Mouse (Mus musculus): ENCODE measurements around the gene Plekhf1. TPM values are rescaled to one million over a fixed set of nuclear protein-coding genes. Genes with fewer than 3 reads are reported as not detected.

Plekhf1 gene
- polyA plus RNA-seq, 1 experiment from 2014 or later = 1.6 TPM

- Histone ChIP-seq H3K4me3 (ENCODE audit: low read depth, low read length) (no peak overlapping the region), H3K4me2 (no peak overlapping the region), H3K9me3 (replicated peaks; ENCODE audit: control insufficient read depth, low read length) (no peaks in the 10 kb centered on the region), H3K27ac (ENCODE audit: low read depth, low read length) (no peak overlapping the region), H3K9ac (ENCODE audit: low read depth, low read length) (no peak overlapping the region), H3K4me1 (ENCODE audit: control insufficient read depth, insufficient read depth, low read length) (peaks cover 7% of the 10 kb centered on the region; the same call in 1 of the 2 replicates), H3K27me3 (ENCODE audit: control insufficient read depth, insufficient read depth, low read length) (no peaks in the 10 kb centered on the region), H3K36me3 (ENCODE audit: control insufficient read depth, insufficient read depth, low read length) (peaks cover 3% of the 10 kb centered on the region; the same call in 1 of the 2 replicates)
- 60% methylated on average over 4 of the region's 4 CpGs for WGBS (ENCODE audit: insufficient replicate concordance)
- ATAC-seq (replicated peaks; ENCODE audit: insufficient number of reproducible peaks, low FRiP score, low TSS enrichment) = no peak
These were observed 40.0 kb downstream of the Plekhf1 start for GRCm38 (mm10) chr7:38187796-38188195.

GRCm38 (mm10) chr7:38186861-38187260 is 41.0 kb downstream of the Plekhf1 start:
- Histone ChIP-seq H3K4me1 (ENCODE audit: control insufficient read depth, insufficient read depth, low read length) (peaks cover 7% of the 10 kb centered on the region; the same call in 1 of the 2 replicates), H3K9me3 (replicated peaks; ENCODE audit: control insufficient read depth, low read length) (no peaks in the 10 kb centered on the region), H3K27ac (ENCODE audit: low read depth, low read length) (no peak overlapping the region), H3K27me3 (ENCODE audit: control insufficient read depth, insufficient read depth, low read length) (no peaks in the 10 kb centered on the region), H3K4me3 (ENCODE audit: low read depth, low read length) (no peak overlapping the region), H3K4me2 (no peak overlapping the region), H3K9ac (ENCODE audit: low read depth, low read length) (no peak overlapping the region), H3K36me3 (ENCODE audit: control insufficient read depth, insufficient read depth, low read length) (peaks cover 3% of the 10 kb centered on the region; the same call in 1 of the 2 replicates)
- WGBS (ENCODE audit: insufficient replicate concordance) = 54% methylated on average over 4 of the region's 4 CpGs
- ATAC-seq (replicated peaks; ENCODE audit: insufficient number of reproducible peaks, low FRiP score, low TSS enrichment) = no peak

- no peaks in the 10 kb centered on the region for H3K27me3 ChIP-seq (ENCODE audit: control insufficient read depth, insufficient read depth, low read length)
- H3K27ac ChIP-seq (ENCODE audit: low read depth, low read length) = no peak overlapping the region
- no peak overlapping the region for H3K4me2 ChIP-seq
- WGBS (ENCODE audit: insufficient replicate concordance) = 88% methylated on average over 6 of the region's 6 CpGs
- H3K9ac ChIP-seq (ENCODE audit: low read depth, low read length) = no peak overlapping the region
- no peaks in the 10 kb centered on the region for H3K36me3 ChIP-seq (ENCODE audit: control insufficient read depth, insufficient read depth, low read length)
- H3K4me1 ChIP-seq (ENCODE audit: control insufficient read depth, insufficient read depth, low read length) = peaks cover 7% of the 10 kb centered on the region; the same call in 1 of the 2 replicates
- H3K9me3 ChIP-seq (replicated peaks; ENCODE audit: control insufficient read depth, low read length) = no peaks in the 10 kb centered on the region
- no peak for ATAC-seq (replicated peaks; ENCODE audit: insufficient number of reproducible peaks, low FRiP score, low TSS enrichment)
- no peak overlapping the region for H3K4me3 ChIP-seq (ENCODE audit: low read depth, low read length)
These were observed 43.0 kb downstream of the Plekhf1 start for GRCm38 (mm10) chr7:38184786-38185185.

- H3K4me2 ChIP-seq = peak overlapping the region; percentile 81
- H3K27me3 ChIP-seq (ENCODE audit: control insufficient read depth, insufficient read depth, low read length) = no peaks in the 10 kb centered on the region
- H3K4me3 ChIP-seq (ENCODE audit: low read depth, low read length) = peak overlapping the region; percentile 75
- WGBS (ENCODE audit: insufficient replicate concordance) = 54% methylated on average over 1 of the region's 1 CpGs
- no peak for ATAC-seq (replicated peaks; ENCODE audit: insufficient number of reproducible peaks, low FRiP score, low TSS enrichment)
- no peaks in the 10 kb centered on the region for H3K36me3 ChIP-seq (ENCODE audit: control insufficient read depth, insufficient read depth, low read length)
- H3K9me3 ChIP-seq (replicated peaks; ENCODE audit: control insufficient read depth, low read length) = no peaks in the 10 kb centered on the region
- H3K4me1 ChIP-seq (ENCODE audit: control insufficient read depth, insufficient read depth, low read length) = peaks cover 7% of the 10 kb centered on the region; the same call in 1 of the 2 replicates
- H3K9ac ChIP-seq (ENCODE audit: low read depth, low read length) = peak overlapping the region; percentile 82
- no peak overlapping the region for H3K27ac ChIP-seq (ENCODE audit: low read depth, low read length)
These were observed 43.4 kb downstream of the Plekhf1 start for GRCm38 (mm10) chr7:38184418-38184745.

- Histone ChIP-seq H3K36me3 (ENCODE audit: control insufficient read depth, insufficient read depth, low read length) (no peaks in the 10 kb centered on the region), H3K27me3 (ENCODE audit: control insufficient read depth, insufficient read depth, low read length) (no peaks in the 10 kb centered on the region), H3K4me1 (ENCODE audit: control insufficient read depth, insufficient read depth, low read length) (peaks cover 7% of the 10 kb centered on the region; the same call in 1 of the 2 replicates), H3K27ac (ENCODE audit: low read depth, low read length) (peak overlapping the region; percentile 77), H3K4me2 (peak overlapping the region; percentile 81), H3K4me3 (ENCODE audit: low read depth, low read length) (peak overlapping the region; percentile 75), H3K9me3 (replicated peaks; ENCODE audit: control insufficient read depth, low read length) (no peaks in the 10 kb centered on the region), H3K9ac (ENCODE audit: low read depth, low read length) (peak overlapping the region; percentile 82)
- WGBS (ENCODE audit: insufficient replicate concordance) = 3% methylated on average over 36 of the region's 36 CpGs
- peak; percentile 82 for ATAC-seq (replicated peaks; ENCODE audit: insufficient number of reproducible peaks, low FRiP score, low TSS enrichment)
These were observed 44.0 kb downstream of the Plekhf1 start for GRCm38 (mm10) chr7:38183709-38184417.

- WGBS (ENCODE audit: insufficient replicate concordance) = 3% methylated on average over 28 of the region's 28 CpGs
- Histone ChIP-seq H3K4me1 (ENCODE audit: control insufficient read depth, insufficient read depth, low read length) (peaks cover 7% of the 10 kb centered on the region; the same call in 1 of the 2 replicates), H3K4me2 (peak within 1 kb of the TSS; percentile 81)
These were observed 44.7 kb downstream of the Plekhf1 start, which contains the start of gene 1600014C10Rik for GRCm38 (mm10) chr7:38182962-38183687. TSS of gene 1600014C10Rik (plus strand) at chr7:38183217.

GRCm38 (mm10) chr7:38182596-38182961 is 45.2 kb downstream of the Plekhf1 start:
- Histone ChIP-seq H3K36me3 (ENCODE audit: control insufficient read depth, insufficient read depth, low read length) (no peaks in the 10 kb centered on the region), H3K27ac (ENCODE audit: low read depth, low read length) (peak overlapping the region; percentile 77), H3K4me3 (ENCODE audit: low read depth, low read length) (peak overlapping the region; percentile 75), H3K9ac (ENCODE audit: low read depth, low read length) (peak overlapping the region; percentile 82), H3K4me1 (ENCODE audit: control insufficient read depth, insufficient read depth, low read length) (peaks cover 7% of the 10 kb centered on the region; the same call in 1 of the 2 replicates), H3K27me3 (ENCODE audit: control insufficient read depth, insufficient read depth, low read length) (no peaks in the 10 kb centered on the region), H3K9me3 (replicated peaks; ENCODE audit: control insufficient read depth, low read length) (no peaks in the 10 kb centered on the region), H3K4me2 (peak overlapping the region; percentile 81)
- ATAC-seq (replicated peaks; ENCODE audit: insufficient number of reproducible peaks, low FRiP score, low TSS enrichment) = no peak
- WGBS (ENCODE audit: insufficient replicate concordance) = 1% methylated on average over 11 of the region's 11 CpGs

More at GRCm38 (mm10) chr7:38182962-38183687, 44.7 kb downstream of the Plekhf1 start, which contains the start of gene 1600014C10Rik:
- Histone ChIP-seq H3K9me3 (replicated peaks; ENCODE audit: control insufficient read depth, low read length) (no peaks in the 10 kb centered on the region), H3K36me3 (ENCODE audit: control insufficient read depth, insufficient read depth, low read length) (no peaks in the 10 kb centered on the region), H3K4me3 (ENCODE audit: low read depth, low read length) (peak within 1 kb of the TSS; percentile 75), H3K27me3 (ENCODE audit: control insufficient read depth, insufficient read depth, low read length) (no peaks in the 10 kb centered on the region), H3K9ac (ENCODE audit: low read depth, low read length) (peak within 1 kb of the TSS; percentile 82), H3K27ac (ENCODE audit: low read depth, low read length) (peak within 1 kb of the TSS; percentile 77)
- ATAC-seq (replicated peaks; ENCODE audit: insufficient number of reproducible peaks, low FRiP score, low TSS enrichment) = peak; percentile 49; the same call in 1 of the 2 replicates

GRCm38 (mm10) chr7:38181366-38181765 is 46.5 kb downstream of the Plekhf1 start:
- Histone ChIP-seq H3K4me1 (ENCODE audit: control insufficient read depth, insufficient read depth, low read length) (peaks cover 7% of the 10 kb centered on the region; the same call in 1 of the 2 replicates), H3K27ac (ENCODE audit: low read depth, low read length) (no peak overlapping the region), H3K27me3 (ENCODE audit: control insufficient read depth, insufficient read depth, low read length) (no peaks in the 10 kb centered on the region), H3K9ac (ENCODE audit: low read depth, low read length) (no peak overlapping the region), H3K9me3 (replicated peaks; ENCODE audit: control insufficient read depth, low read length) (no peaks in the 10 kb centered on the region), H3K4me2 (no peak overlapping the region), H3K36me3 (ENCODE audit: control insufficient read depth, insufficient read depth, low read length) (no peaks in the 10 kb centered on the region), H3K4me3 (ENCODE audit: low read depth, low read length) (no peak overlapping the region)
- no peak for ATAC-seq (replicated peaks; ENCODE audit: insufficient number of reproducible peaks, low FRiP score, low TSS enrichment)
- WGBS (ENCODE audit: insufficient replicate concordance) = 69% methylated on average over 2 of the region's 2 CpGs
